Mouse (Mus musculus): ENCODE measurements around the gene Klhl11. TPM values are rescaled to one million over a fixed set of nuclear protein-coding genes. Genes with fewer than 3 reads are reported as not detected.

Gene Klhl11
- polyA plus RNA-seq, 1 experiment: 2.6 TPM

GRCm38 (mm10) chr11:100414914-100415822 lies 57.4 kb downstream of the Klhl11 start, which contains the start of gene Fkbp10:
TSS of gene Fkbp10 (plus strand) at chr11:100415697.
- peak within 1 kb of the TSS; percentile 57 for H3K4me3 ChIP-seq (ENCODE audit: extremely low read depth, insufficient read depth, insufficient read length)
- no peak for DNase-seq (ENCODE audit: low read depth in 1 of 2, low spot score in 2 of 2)
- H3K4me1 ChIP-seq (ENCODE audit: control insufficient read depth, insufficient read depth, insufficient read length): peaks cover 2% of the 10 kb centered on the region; the same call in 1 of the 2 replicates
- peaks cover 12% of the 10 kb centered on the region for H3K27me3 ChIP-seq (ENCODE audit: control insufficient read depth, insufficient read depth, low read length)
- 6% methylated on average over 31 of the region's 31 CpGs for WGBS
- no peaks in the 10 kb centered on the region for H3K36me3 ChIP-seq (ENCODE audit: control insufficient read depth, insufficient read depth, low read length)
- TF ChIP-seq CTCF (IDR thresholded peaks at IDR 0.05; ENCODE audit: extremely low read depth, insufficient read depth, insufficient read length, insufficient replicate concordance) (no peak), POLR2A (IDR thresholded peaks at IDR 0.05; ENCODE audit: low read depth, low read length) (no peak)
- peak within 1 kb of the TSS; percentile 59; the same call in 1 of the 2 replicates for H3K27ac ChIP-seq (ENCODE audit: insufficient read depth, low read length)

GRCm38 (mm10) chr11:100414021-100414913 lies 58.3 kb downstream of the Klhl11 start, which contains the start of gene P3h4:
TSS of gene P3h4 (minus strand) at chr11:100414836.
- DNase-seq (ENCODE audit: low read depth in 1 of 2, low spot score in 2 of 2): peak in 1 of 2 experiments; percentile 37
- no peak for TF ChIP-seq POLR2A (IDR thresholded peaks at IDR 0.05; ENCODE audit: low read depth, low read length)
- peak; percentile 41; the same call in 1 of the 2 replicates for TF ChIP-seq CTCF (IDR thresholded peaks at IDR 0.05; ENCODE audit: extremely low read depth, insufficient read depth, insufficient read length, insufficient replicate concordance)
- 8% methylated on average over 93 of the region's 93 CpGs for WGBS
- H3K4me3 ChIP-seq (ENCODE audit: extremely low read depth, insufficient read depth, insufficient read length): peak within 1 kb of the TSS; percentile 57
- H3K4me1 ChIP-seq (ENCODE audit: control insufficient read depth, insufficient read depth, insufficient read length): peaks cover 2% of the 10 kb centered on the region; the same call in 1 of the 2 replicates
- peaks cover 12% of the 10 kb centered on the region for H3K27me3 ChIP-seq (ENCODE audit: control insufficient read depth, insufficient read depth, low read length)
- H3K36me3 ChIP-seq (ENCODE audit: control insufficient read depth, insufficient read depth, low read length): no peaks in the 10 kb centered on the region
- H3K27ac ChIP-seq (ENCODE audit: insufficient read depth, low read length): peak within 1 kb of the TSS; percentile 59; the same call in 1 of the 2 replicates

- TF ChIP-seq POLR2A (IDR thresholded peaks at IDR 0.05; ENCODE audit: low read depth, low read length) (no peak), CTCF (IDR thresholded peaks at IDR 0.05; ENCODE audit: extremely low read depth, insufficient read depth, insufficient read length, insufficient replicate concordance) (no peak)
- Histone ChIP-seq H3K4me3 (ENCODE audit: extremely low read depth, insufficient read depth, insufficient read length) (peak overlapping the region; percentile 57; the same call in 1 of the 2 replicates), H3K27ac (ENCODE audit: insufficient read depth, low read length) (no peak overlapping the region), H3K27me3 (ENCODE audit: control insufficient read depth, insufficient read depth, low read length) (peaks cover 12% of the 10 kb centered on the region), H3K36me3 (ENCODE audit: control insufficient read depth, insufficient read depth, low read length) (no peaks in the 10 kb centered on the region), H3K4me1 (ENCODE audit: control insufficient read depth, insufficient read depth, insufficient read length) (peaks cover 2% of the 10 kb centered on the region; the same call in 1 of the 2 replicates)
- no peak for DNase-seq (ENCODE audit: low read depth in 1 of 2, low spot score in 2 of 2)
- WGBS: 90% methylated on average over 11 of the region's 11 CpGs
These were observed 59.0 kb downstream of the Klhl11 start for GRCm38 (mm10) chr11:100413541-100413940.

Other genes starting within 250 kb of the Klhl11 start
- gene Krt16, start 223.8 kb downstream of the Klhl11 start, polyA plus RNA-seq (2012; rRNA removed): not detected in 2 replicates
- not detected in 2 replicates for gene Krt17, start 211.7 kb downstream of the Klhl11 start, polyA plus RNA-seq (2012; rRNA removed)
- gene Krt42, start 202.9 kb downstream of the Klhl11 start, polyA plus RNA-seq (2012; rRNA removed): not detected in 2 replicates
- gene Eif1, start 152.9 kb downstream of the Klhl11 start, polyA plus RNA-seq (2012; rRNA removed): 74.0 and 83.2 TPM in 2 replicates
- gene Gast, start 138.3 kb downstream of the Klhl11 start, polyA plus RNA-seq (2012; rRNA removed): not detected in 2 replicates
- 22.0 and 24.7 TPM in 2 replicates for gene Hap1, start 116.6 kb downstream of the Klhl11 start, polyA plus RNA-seq (2012; rRNA removed)
- gene Jup, start 75.0 kb downstream of the Klhl11 start, polyA plus RNA-seq (2012; rRNA removed): 84.5 and 91.6 TPM in 2 replicates
- 6.7 and 11.1 TPM in 2 replicates for gene P3h4, start 57.9 kb downstream of the Klhl11 start, polyA plus RNA-seq (2012; rRNA removed)
- gene Fkbp10, start 57.0 kb downstream of the Klhl11 start, polyA plus RNA-seq (2012; rRNA removed): 14.9 and 16.7 TPM in 2 replicates
- gene Nt5c3b, start 30.9 kb downstream of the Klhl11 start, polyA plus RNA-seq (2012; rRNA removed): 28.8 and 40.8 TPM in 2 replicates
- gene Klhl10, start 30.8 kb downstream of the Klhl11 start, polyA plus RNA-seq (2012; rRNA removed): 0.18 and 0.27 TPM in 2 replicates
- 57.4 and 58.6 TPM in 2 replicates for gene Acly, start 55.3 kb upstream of the Klhl11 start, polyA plus RNA-seq (2012; rRNA removed)
- gene Ttc25, start 72.9 kb upstream of the Klhl11 start, polyA plus RNA-seq (2012; rRNA removed): 0.04 and 0.07 TPM in 2 replicates
- gene Cnp, start 102.2 kb upstream of the Klhl11 start, polyA plus RNA-seq (2012; rRNA removed): 97.4 and 120 TPM in 2 replicates
- 39.5 and 48.9 TPM in 2 replicates for gene Nkiras2, start 146.5 kb upstream of the Klhl11 start, polyA plus RNA-seq (2012; rRNA removed)
- gene Dnajc7, start 147.4 kb upstream of the Klhl11 start, polyA plus RNA-seq (2012; rRNA removed): 43.9 and 53.7 TPM in 2 replicates
- 0.50 and 0.60 TPM in 2 replicates for gene Zfp385c, start 219.7 kb upstream of the Klhl11 start, polyA plus RNA-seq (2012; rRNA removed)
- 15.1 and 17.6 TPM in 2 replicates for gene Dhx58, start 231.5 kb upstream of the Klhl11 start, polyA plus RNA-seq (2012; rRNA removed)
- gene Kat2a, start 239.7 kb upstream of the Klhl11 start, polyA plus RNA-seq (2012; rRNA removed): 31.1 and 39.0 TPM in 2 replicates
- gene Hspb9, start 241.1 kb upstream of the Klhl11 start, polyA plus RNA-seq (2012; rRNA removed): 0.36 TPM in 1 of 2 replicates, not detected in the other